Mouse (Mus musculus) small intestine, adult 2 months (tissue): ENCODE measurements around the gene Npw. TPM values are rescaled to one million over a fixed set of nuclear protein-coding genes. Genes with fewer than 3 reads are reported as not detected.

Experiments
- H3K27ac ChIP-seq: fragments of 200-500 bp; 2 replicates; pipeline ENCODE4 v1.5.1; 2012; ENCODE audit warnings: low read depth, low read length, control low read depth, inconsistent platforms; ENCODE audit not compliant: insufficient read depth
- H3K27me3 ChIP-seq: fragments of 200-500 bp; 2 replicates; pipeline ENCODE4 v1.6.1; 2012; ENCODE audit warnings: mild to moderate bottlenecking, moderate library complexity, low read length, inconsistent platforms; ENCODE audit not compliant: control insufficient read depth, insufficient read depth
- H3K36me3 ChIP-seq: fragments of 200-500 bp; 2 replicates; pipeline ENCODE4 v1.6.1; 2012; ENCODE audit warnings: mild to moderate bottlenecking, low read length, control low read depth, inconsistent platforms; ENCODE audit not compliant: control insufficient read depth, insufficient read depth
- H3K4me1 ChIP-seq: fragments of 200-500 bp; 2 replicates; pipeline ENCODE4 v1.6.1; 2012; ENCODE audit warnings: low read length, inconsistent platforms, mixed read lengths; ENCODE audit not compliant: control insufficient read depth, insufficient read depth, insufficient read length
- H3K4me3 ChIP-seq: fragments of 200-500 bp; 2 replicates; pipeline ENCODE4 v1.5.1; 2012; ENCODE audit warnings: low read depth, mild to moderate bottlenecking, control low read depth, inconsistent platforms, low read length, moderate library complexity
- CTCF ChIP-seq: fragments of 200-500 bp; IDR thresholded peaks from 2 replicates; pipeline ENCODE4 v1.5.1; 2012; ENCODE audit warnings: low read depth, mild to moderate bottlenecking, control low read depth, inconsistent platforms, low read length, moderate library complexity, mixed read lengths; ENCODE audit not compliant: insufficient replicate concordance, insufficient read length; ENCODE audit errors: extremely low read depth
- POLR2A ChIP-seq: fragments of 200-500 bp; IDR thresholded peaks from 2 replicates; pipeline ENCODE4 v1.6.1; 2012; ENCODE audit warnings: low read depth, mild to moderate bottlenecking, control low read depth, inconsistent platforms, low read length, moderate library complexity
- WGBS: fragments of 180-500 bp; shearing (Covaris S2); methylation state at CpG from one replicate; pipeline ENCODE4 v1.1.7; 2018; 5-methylcytosine and 5-hydroxymethylcytosine counted together
- polyA plus RNA-seq: library from polyadenylated mRNA; depleted of rRNA; stranded (reverse); fragments of >200 nt; gene quantifications from 2 replicates; pipeline ENCODE4 v1.2.3, GENCODE M21; 2012

The Npw gene
- polyA plus RNA-seq, 1 experiment: 6.5 TPM

DNA sequence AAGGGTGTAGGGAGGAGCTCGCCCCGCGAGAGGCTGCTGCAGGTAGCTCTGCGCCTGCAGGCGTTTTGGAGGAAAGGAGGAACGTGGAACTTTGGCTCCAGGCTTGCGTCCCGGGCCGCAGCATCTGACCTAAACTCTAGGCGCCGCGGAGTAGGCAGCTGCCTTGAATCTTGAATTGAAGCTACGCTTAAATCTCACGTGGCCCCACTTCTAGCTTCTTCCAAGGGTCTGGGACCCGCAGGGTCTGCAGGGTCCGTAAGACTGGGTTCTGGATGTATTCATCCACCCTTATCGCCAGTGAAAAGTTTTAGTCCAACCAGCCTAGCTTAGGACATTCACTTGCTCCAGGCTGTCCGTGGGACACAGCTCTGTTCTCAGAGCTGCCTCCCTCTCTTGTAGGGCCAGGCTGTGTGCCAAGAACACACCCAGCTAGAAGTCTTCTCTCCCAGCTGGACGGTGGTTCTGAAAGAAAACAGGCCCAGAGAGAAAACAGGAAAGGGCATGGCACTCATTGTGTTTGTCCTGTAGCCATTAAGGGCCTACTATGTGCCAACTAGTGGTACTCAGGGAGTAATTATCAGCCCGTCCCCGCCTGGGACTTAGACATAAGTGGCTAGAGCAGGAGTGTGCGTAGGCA, 25.3 kb downstream of the Npw start:
- H3K36me3 ChIP-seq: peaks cover 7% of the 10 kb centered on the region
- peak overlapping the region; percentile 74 for H3K4me3 ChIP-seq
- H3K27ac ChIP-seq: peak overlapping the region; percentile 72
- H3K27me3 ChIP-seq: no peaks in the 10 kb centered on the region
- 4% methylated on average over 22 of the region's 22 CpGs for WGBS
- TF ChIP-seq CTCF: no peak
- peaks cover 6% of the 10 kb centered on the region for H3K4me1 ChIP-seq

DNA sequence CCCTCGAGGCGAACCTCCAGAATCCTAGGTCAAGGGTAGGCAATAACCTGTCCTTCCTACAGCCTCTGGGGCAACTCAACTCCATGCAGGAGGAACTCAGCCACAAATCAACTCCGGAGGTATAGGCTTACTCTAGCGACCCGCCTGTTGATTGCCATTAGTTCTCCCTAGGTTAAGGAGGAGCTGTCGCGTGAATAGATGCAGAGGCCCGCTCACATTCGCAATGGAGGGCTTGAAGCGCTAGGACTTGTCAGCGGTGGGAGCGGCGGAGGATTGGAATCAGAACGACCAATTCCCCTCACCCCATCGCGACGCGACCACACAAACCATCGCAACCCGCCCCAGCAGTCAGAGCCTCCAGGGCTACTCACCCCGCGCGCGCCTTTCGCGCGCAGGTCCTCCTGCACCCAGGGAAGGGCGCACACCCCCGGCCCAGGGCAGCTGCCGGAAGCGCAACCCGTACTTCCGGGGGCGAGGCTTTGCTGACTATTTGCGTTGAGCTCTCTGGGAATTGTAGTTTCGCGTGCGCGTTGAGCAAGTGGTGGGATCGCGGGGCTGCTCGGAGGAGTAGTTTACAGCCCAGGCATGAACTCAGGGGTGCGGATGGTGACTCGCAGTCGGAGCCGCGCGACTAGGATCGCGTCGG, 26.0 kb downstream of the Npw start, which contains the start of the genes Tsc2 and Nthl1:
Gene Tsc2, minus strand, starts transcription at position 464 of the 646 bp plus-strand sequence.
Gene Nthl1, plus strand, starts transcription at position 514 of the 646 bp plus-strand sequence.
- TF ChIP-seq POLR2A (peak; percentile 54), CTCF (no peak)
- H3K36me3 ChIP-seq: peaks cover 11% of the 10 kb centered on the region
- WGBS: under 1% methylated on average over 51 of the region's 51 CpGs
- peaks cover 6% of the 10 kb centered on the region for H3K4me1 ChIP-seq
- peak within 1 kb of the TSS; percentile 74 for H3K4me3 ChIP-seq
- H3K27ac ChIP-seq: peak within 1 kb of the TSS; percentile 72
- H3K27me3 ChIP-seq: no peaks in the 10 kb centered on the region

- Histone ChIP-seq H3K27ac (no peak overlapping the region), H3K27me3 (no peaks in the 10 kb centered on the region), H3K36me3 (peaks cover 26% of the 10 kb centered on the region), H3K4me1 (peaks cover 6% of the 10 kb centered on the region), H3K4me3 (no peak overlapping the region)
- TF ChIP-seq CTCF: no peak
- TF ChIP-seq POLR2A: no peak
- 90% methylated on average over 14 of the region's 14 CpGs for WGBS
Measured at GRCm38 (mm10) chr17:24630072-24630471, 28.2 kb downstream of the Npw start.

GRCm38 (mm10) chr17:24628646-24629045, 29.6 kb downstream of the Npw start:
- TF ChIP-seq POLR2A (peak; percentile 20; the same call in 1 of the 2 replicates), CTCF (peak; percentile 97; the same call in 1 of the 2 replicates)
- H3K36me3 ChIP-seq: peaks cover 34% of the 10 kb centered on the region
- WGBS: 33% methylated on average over 5 of the region's 5 CpGs
- peaks cover 6% of the 10 kb centered on the region; the same call in 1 of the 2 replicates for H3K4me1 ChIP-seq
- H3K4me3 ChIP-seq: no peak overlapping the region
- H3K27ac ChIP-seq: no peak overlapping the region
- no peaks in the 10 kb centered on the region for H3K27me3 ChIP-seq

DNA sequence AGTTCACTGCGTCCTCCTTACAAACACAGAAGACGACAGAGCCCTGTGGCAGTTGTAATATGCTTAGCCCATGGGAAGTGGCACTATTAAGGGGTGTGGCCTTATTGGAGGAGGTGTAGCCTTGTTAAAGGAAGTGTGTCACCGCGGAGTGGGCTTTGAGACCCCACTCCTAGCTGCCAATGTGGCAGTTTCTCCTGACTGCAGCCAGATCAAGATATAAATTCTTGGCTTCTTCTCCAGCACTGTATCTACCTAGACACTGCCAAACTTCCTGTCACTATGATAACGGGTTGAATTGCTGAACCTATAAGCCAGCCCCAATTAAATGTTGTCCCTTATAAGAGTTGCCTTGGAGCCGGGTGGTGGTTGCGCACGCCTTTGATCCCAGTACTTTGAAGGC, 32.8 kb downstream of the Npw start:
- TF ChIP-seq CTCF (no peak), POLR2A (no peak)
- H3K36me3 ChIP-seq: peaks cover 63% of the 10 kb centered on the region
- H3K27me3 ChIP-seq: no peaks in the 10 kb centered on the region
- 89% methylated on average over 8 of the region's 8 CpGs for WGBS
- no peak overlapping the region for H3K27ac ChIP-seq
- no peaks in the 10 kb centered on the region for H3K4me1 ChIP-seq
- no peak overlapping the region for H3K4me3 ChIP-seq

DNA sequence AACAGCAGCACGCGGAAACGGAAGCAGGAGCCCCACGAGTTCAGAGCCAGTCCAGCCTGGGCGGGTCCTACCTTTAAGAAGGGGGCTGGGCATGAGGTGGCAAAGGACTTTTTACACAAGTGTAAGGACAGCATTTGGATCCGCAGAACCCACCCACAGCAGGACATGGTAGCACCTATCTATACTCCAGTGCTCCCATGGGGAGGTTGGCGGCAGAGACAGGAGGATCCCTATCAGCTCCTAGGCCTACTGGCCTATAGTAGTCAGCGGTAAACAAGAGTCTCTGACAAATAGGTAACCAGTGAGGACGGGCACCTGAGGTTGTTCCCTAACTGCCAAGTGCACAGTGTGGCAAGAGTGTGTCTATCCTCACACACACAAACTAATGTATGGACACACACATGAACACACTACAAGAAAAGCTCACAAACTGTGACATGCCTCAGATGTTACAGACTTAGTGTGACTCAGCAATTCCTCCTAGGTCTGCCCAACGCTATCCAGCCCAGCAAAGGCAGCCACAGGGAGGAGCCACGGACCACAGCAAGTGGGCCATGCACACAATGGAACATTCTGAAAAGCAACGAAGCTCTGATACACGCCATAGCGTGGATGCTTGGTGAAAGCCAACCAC, 40.6 kb downstream of the Npw start:
- Histone ChIP-seq H3K4me3 (no peak overlapping the region), H3K27me3 (no peaks in the 10 kb centered on the region), H3K4me1 (no peaks in the 10 kb centered on the region), H3K36me3 (peaks cover 72% of the 10 kb centered on the region), H3K27ac (no peak overlapping the region)
- TF ChIP-seq POLR2A: no peak
- TF ChIP-seq CTCF: no peak
- WGBS: 84% methylated on average over 14 of the region's 14 CpGs

DNA sequence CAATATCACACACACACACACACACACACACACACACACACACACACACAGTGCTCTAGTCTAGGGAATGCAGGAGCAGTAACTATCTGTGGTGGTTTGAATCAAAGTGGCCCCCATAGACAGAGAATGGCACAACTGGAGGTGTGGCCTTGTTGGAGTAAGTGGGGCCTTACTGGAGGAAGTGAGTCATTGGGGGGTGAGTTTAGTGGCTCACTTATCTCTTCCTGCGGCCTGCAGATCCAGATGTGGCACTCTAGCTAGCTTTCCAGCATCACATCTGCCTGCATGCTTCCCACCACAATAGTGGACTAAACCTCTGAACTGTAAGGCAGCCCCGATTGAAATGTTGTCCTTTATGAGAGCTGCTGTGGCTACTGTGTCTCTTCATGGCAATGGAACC, 47.5 kb downstream of the Npw start:
- TF ChIP-seq POLR2A: no peak
- no peak for TF ChIP-seq CTCF
- Histone ChIP-seq H3K27me3 (no peaks in the 10 kb centered on the region), H3K4me1 (no peaks in the 10 kb centered on the region), H3K4me3 (no peak overlapping the region), H3K27ac (no peak overlapping the region), H3K36me3 (peaks cover 46% of the 10 kb centered on the region)
- 52% methylated on average over 2 of the region's 2 CpGs for WGBS
